Comparison of ENCODE assay signal across 9 mouse cellular contexts in genomic region chr2:173553863-173554262, GRCm38 (mm10). TPM values are rescaled to one million over a fixed set of nuclear protein-coding genes. Genes with fewer than 3 reads are reported as not detected.
A peak's percentile ranks its signal among the peaks of the same experiment; 100 is the strongest.
DNase-seq lines count a peak whose midpoint lies in the region; ATAC-seq and TF ChIP-seq lines count a peak whose summit lies in the region.
"Had no signal": no experiment of that assay in that cellular context is flagged by ENCODE, and none has a peak within 500 bp of the region (broad histone marks: within the 10 kb centered on the region; RNA-seq: fewer than 3 reads in every experiment).

No protein-coding gene starts in this region.

- no peak overlapping the region for H3K4me2 ChIP-seq in forebrain, embryonic 16.5 days (ENCODE audit: low read length)
- H3K4me2 ChIP-seq in liver, embryonic 15.5 days = no peak overlapping the region
- H3K4me2 ChIP-seq: hindbrain, embryonic 15.5 days had no signal

- 42% methylated on average over 9 of the region's 9 CpGs for WGBS in forebrain, embryonic 10.5 days
- 46% methylated on average over 9 of the region's 9 CpGs for WGBS in forebrain, embryonic 16.5 days
- 28% methylated on average over 9 of the region's 9 CpGs for WGBS in liver, embryonic 15.5 days (ENCODE audit: insufficient replicate concordance)

- H3K27ac ChIP-seq in forebrain, embryonic 10.5 days = no peak overlapping the region
- H3K27ac ChIP-seq in forebrain, embryonic 16.5 days (ENCODE audit: low read length) = no peak overlapping the region
- H3K27ac ChIP-seq in cortical plate, adult 2 months (ENCODE audit: insufficient read depth, low read length) = no peak overlapping the region
- no peak overlapping the region for H3K27ac ChIP-seq in liver, embryonic 15.5 days (replicated peaks)
- H3K27ac ChIP-seq: hindbrain, embryonic 15.5 days had no signal

- H3K27me3 ChIP-seq in forebrain, embryonic 10.5 days (ENCODE audit: poor library complexity, severe bottlenecking) = no peaks in the 10 kb centered on the region; the same call in 1 of the 2 replicates
- H3K27me3 ChIP-seq in forebrain, embryonic 16.5 days (replicated peaks; ENCODE audit: control insufficient read depth, insufficient read depth, low read length) = no peaks in the 10 kb centered on the region
- H3K27me3 ChIP-seq in liver, embryonic 15.5 days = peaks cover 15% of the 10 kb centered on the region; the same call in 1 of the 2 replicates
- H3K27me3 ChIP-seq: hindbrain, embryonic 15.5 days had no signal

- DNase-seq in forebrain, embryonic 10.5 days (ENCODE audit: extremely low spot score, low spot score) = peak; percentile 38
- DNase-seq in 3T3-L1 (ENCODE audit: low read depth, low spot score) = peak; percentile 43
- DNase-seq in thymus, postnatal 10 days (ENCODE audit: low spot score in 2 of 2) = peak; percentile 22 to 56
- DNase-seq in Muller cell, postnatal 12 days (ENCODE audit: inconsistent ontology term) = no peak
- no peak for DNase-seq in right cerebral cortex, adult 18-20 months

- no peak for TF ChIP-seq POLR2A in cortical plate, adult 2 months (IDR thresholded peaks at IDR 0.05; ENCODE audit: extremely low read depth, insufficient read depth, low read length)

- TF ChIP-seq CTCF in cortical plate, adult 2 months (IDR thresholded peaks at IDR 0.05; ENCODE audit: extremely low read depth, insufficient read depth, low read length) = peak; percentile 40

- H3K4me1 ChIP-seq in forebrain, embryonic 10.5 days = no peaks in the 10 kb centered on the region
- peaks cover 7% of the 10 kb centered on the region; the same call in 1 of the 2 replicates for H3K4me1 ChIP-seq in forebrain, embryonic 16.5 days (replicated peaks; ENCODE audit: control insufficient read depth, insufficient read depth, low read length)
- H3K4me1 ChIP-seq in cortical plate, adult 2 months (ENCODE audit: control insufficient read depth, insufficient read depth, low read length) = no peaks in the 10 kb centered on the region
- H3K4me1 ChIP-seq in liver, embryonic 15.5 days (replicated peaks) = no peaks in the 10 kb centered on the region

- H3K9ac ChIP-seq in forebrain, embryonic 16.5 days (replicated peaks; ENCODE audit: low read depth, low read length) = no peak overlapping the region
- no peak overlapping the region for H3K9ac ChIP-seq in liver, embryonic 15.5 days
- H3K9ac ChIP-seq: hindbrain, embryonic 15.5 days had no signal

- ATAC-seq in forebrain, embryonic 16.5 days = no peak
- ATAC-seq in liver, embryonic 15.5 days (ENCODE audit: insufficient read depth) = 0 out of 2 replicates have a peak, but pooled peaks have one; percentile 31

- no peaks in the 10 kb centered on the region for H3K36me3 ChIP-seq in forebrain, embryonic 10.5 days (replicated peaks)
- H3K36me3 ChIP-seq in forebrain, embryonic 16.5 days (ENCODE audit: control insufficient read depth, insufficient read depth) = no peaks in the 10 kb centered on the region
- H3K36me3 ChIP-seq in liver, embryonic 15.5 days (replicated peaks) = no peaks in the 10 kb centered on the region
- H3K36me3 ChIP-seq: hindbrain, embryonic 15.5 days had no signal

- H3K9me3 ChIP-seq in forebrain, embryonic 10.5 days = no peaks in the 10 kb centered on the region
- H3K9me3 ChIP-seq in forebrain, embryonic 16.5 days (ENCODE audit: control insufficient read depth, low read length) = no peaks in the 10 kb centered on the region
- no peaks in the 10 kb centered on the region for H3K9me3 ChIP-seq in liver, embryonic 15.5 days (replicated peaks)
- H3K9me3 ChIP-seq: hindbrain, embryonic 15.5 days had no signal

- H3K4me3 ChIP-seq in forebrain, embryonic 10.5 days = no peak overlapping the region
- no peak overlapping the region for H3K4me3 ChIP-seq in forebrain, embryonic 16.5 days (replicated peaks; ENCODE audit: low read length)
- H3K4me3 ChIP-seq in cortical plate, adult 2 months (ENCODE audit: insufficient read depth, low read length) = no peak overlapping the region
- no peak overlapping the region for H3K4me3 ChIP-seq in liver, embryonic 15.5 days (replicated peaks)
- H3K4me3 ChIP-seq: hindbrain, embryonic 15.5 days had no signal

RNA-seq across cellular contexts. Expression of gene Ankrd60, which starts 24.3 kb away (rescaled TPM):
- polyA plus RNA-seq in forebrain, embryonic 10.5 days (2016; fragmentation: Nextera tagmentation; extraction: Ambion mirVana) = not detected in 2 replicates
- polyA plus RNA-seq in forebrain, embryonic 16.5 days (2015; fragmentation: Nextera tagmentation; extraction: Ambion mirVana) = not detected in 2 replicates
- polyA plus RNA-seq in cortical plate, adult 2 months (2012; rRNA removed) = not detected in 2 replicates
- not detected in 2 replicates for polyA plus RNA-seq in liver, embryonic 15.5 days (2015; fragmentation: Nextera tagmentation; extraction: Ambion mirVana)
- polyA plus RNA-seq: hindbrain, embryonic 15.5 days had no signal

RNA-seq across cellular contexts. Expression of gene 1700021F07Rik, which starts 31.5 kb away (rescaled TPM):
- not detected in 2 replicates for polyA plus RNA-seq in forebrain, embryonic 10.5 days (2016; fragmentation: Nextera tagmentation; extraction: Ambion mirVana)
- polyA plus RNA-seq in forebrain, embryonic 16.5 days (2015; fragmentation: Nextera tagmentation; extraction: Ambion mirVana) = not detected in 2 replicates
- polyA plus RNA-seq in cortical plate, adult 2 months (2012; rRNA removed) = not detected in 2 replicates
- not detected in 2 replicates for polyA plus RNA-seq in liver, embryonic 15.5 days (2015; fragmentation: Nextera tagmentation; extraction: Ambion mirVana)
- polyA plus RNA-seq: hindbrain, embryonic 15.5 days had no signal

Comparison
In these comparisons a context has a peak if more than half of its experiments do, and no peak if none do; other contexts are left out.
1. DNase-seq: peak in forebrain, embryonic 10.5 days (single experiment), 3T3-L1 (single experiment) and thymus, postnatal 10 days (2 of 2); none in Muller cell, postnatal 12 days (single experiment) and right cerebral cortex, adult 18-20 months (single experiment).